11 mouse cellular contexts compared by ENCODE assay signal in genomic region chr8:34472846-34473245, GRCm38 (mm10).
DNase-seq lines count a peak whose midpoint lies in the region; ATAC-seq lines count a peak whose summit lies in the region.
"Had no signal": no experiment of that assay in that cellular context is flagged by ENCODE, and none has a peak within 500 bp of the region (broad histone marks: within the 10 kb centered on the region; RNA-seq: fewer than 3 reads in every experiment).

No protein-coding gene starts in this region.

- DNase-seq in heart, postnatal 25 days (ENCODE audit: low spot score) = no peak
- DNase-seq in neural tube, embryonic 10.5 days (ENCODE audit: extremely low spot score, low spot score) = no peak
- DNase-seq in kidney, postnatal 14 days = no peak
- DNase-seq in cerebellum, postnatal 10 days = no peak
- DNase-seq: kidney, adult 2 months; layer of hippocampus, adult 9-11 months had no signal

- no peaks in the 10 kb centered on the region for H3K36me3 ChIP-seq in heart, embryonic 13.5 days
- no peaks in the 10 kb centered on the region for H3K36me3 ChIP-seq in neural tube, embryonic 13.5 days
- no peaks in the 10 kb centered on the region for H3K36me3 ChIP-seq in forebrain, embryonic 15.5 days
- H3K36me3 ChIP-seq in stomach, embryonic 15.5 days = no peaks in the 10 kb centered on the region

- WGBS in heart, embryonic 13.5 days = 11% methylated on average over 6 of the region's 6 CpGs
- 50% methylated on average over 6 of the region's 6 CpGs for WGBS in neural tube, embryonic 13.5 days
- 15% methylated on average over 6 of the region's 6 CpGs for WGBS in forebrain, embryonic 15.5 days
- 24% methylated on average over 6 of the region's 6 CpGs for WGBS in stomach, embryonic 15.5 days

- H3K9me3 ChIP-seq in heart, embryonic 13.5 days = no peaks in the 10 kb centered on the region
- no peaks in the 10 kb centered on the region for H3K9me3 ChIP-seq in neural tube, embryonic 13.5 days
- no peaks in the 10 kb centered on the region for H3K9me3 ChIP-seq in forebrain, embryonic 15.5 days
- no peaks in the 10 kb centered on the region for H3K9me3 ChIP-seq in stomach, embryonic 15.5 days

- H3K9ac ChIP-seq in heart, embryonic 13.5 days = 0 out of 2 replicates have a peak overlapping the region, but pooled peaks have one; percentile 37
- H3K9ac ChIP-seq in neural tube, embryonic 13.5 days = no peak overlapping the region
- H3K9ac ChIP-seq in forebrain, embryonic 15.5 days (replicated peaks) = no peak overlapping the region
- H3K9ac ChIP-seq in stomach, embryonic 15.5 days = no peak overlapping the region

- H3K27me3 ChIP-seq in heart, embryonic 13.5 days (replicated peaks) = no peaks in the 10 kb centered on the region
- H3K27me3 ChIP-seq in neural tube, embryonic 13.5 days = no peaks in the 10 kb centered on the region
- no peaks in the 10 kb centered on the region for H3K27me3 ChIP-seq in forebrain, embryonic 15.5 days
- H3K27me3 ChIP-seq in stomach, embryonic 15.5 days (replicated peaks) = no peaks in the 10 kb centered on the region

- intact Hi-C loops in heart, postnatal 25 days (cut with DNase I) = no loop called here

- peaks cover 68% of the 10 kb centered on the region for H3K4me1 ChIP-seq in heart, embryonic 13.5 days
- peaks cover 24% of the 10 kb centered on the region for H3K4me1 ChIP-seq in neural tube, embryonic 13.5 days (replicated peaks)
- peaks cover 12% of the 10 kb centered on the region for H3K4me1 ChIP-seq in forebrain, embryonic 15.5 days
- H3K4me1 ChIP-seq in stomach, embryonic 15.5 days = 0 out of 2 replicates have a peak, but pooled peaks cover 8% of the 10 kb centered on the region
- H3K4me1 ChIP-seq: megakaryocyte, embryonic 14.5 days had no signal

- 0 out of 2 replicates have a peak overlapping the region, but pooled peaks have one; percentile 0 for H3K4me3 ChIP-seq in heart, embryonic 13.5 days
- no peak overlapping the region for H3K4me3 ChIP-seq in neural tube, embryonic 13.5 days
- H3K4me3 ChIP-seq in forebrain, embryonic 15.5 days = no peak overlapping the region
- no peak overlapping the region for H3K4me3 ChIP-seq in stomach, embryonic 15.5 days (replicated peaks)
- H3K4me3 ChIP-seq: megakaryocyte, embryonic 14.5 days had no signal

- peak overlapping the region; percentile 33 for H3K4me2 ChIP-seq in heart, embryonic 13.5 days
- no peak overlapping the region for H3K4me2 ChIP-seq in neural tube, embryonic 13.5 days
- H3K4me2 ChIP-seq in forebrain, embryonic 15.5 days (replicated peaks) = no peak overlapping the region
- H3K4me2 ChIP-seq in stomach, embryonic 15.5 days = no peak overlapping the region

- ATAC-seq in heart, embryonic 13.5 days (ENCODE audit: extremely low read depth, insufficient number of reproducible peaks, low FRiP score, low TSS enrichment) = no peak
- ATAC-seq in neural tube, embryonic 13.5 days (ENCODE audit: low read depth) = 0 out of 2 replicates have a peak, but pooled peaks have one; percentile 40
- ATAC-seq in forebrain, embryonic 15.5 days (replicated peaks) = peak; percentile 81
- peak; percentile 71 for ATAC-seq in stomach, embryonic 15.5 days (ENCODE audit: insufficient read depth, low FRiP score, low read depth)

- H3K27ac ChIP-seq in heart, embryonic 13.5 days (replicated peaks) = peak overlapping the region; percentile 77
- no peak overlapping the region for H3K27ac ChIP-seq in neural tube, embryonic 13.5 days (replicated peaks)
- H3K27ac ChIP-seq in forebrain, embryonic 15.5 days (replicated peaks) = no peak overlapping the region
- no peak overlapping the region for H3K27ac ChIP-seq in stomach, embryonic 15.5 days
